Mouse (Mus musculus) layer of hippocampus, adult 9-10 months (tissue): ENCODE measurements around the gene Dusp1.

Experiments
- DNase-seq: peaks from one replicate; pipeline ENCODE4 v3.0.0; 2022; ENCODE audit warnings: low spot score

Dusp1 gene

GRCm38 (mm10) chr17:26463984-26464383 is 97.9 kb downstream of the Dusp1 start:
- DNase-seq: no peak

GRCm38 (mm10) chr17:26463432-26463831 is 98.5 kb downstream of the Dusp1 start:
- no peak for DNase-seq

- DNase-seq: peak; percentile 56
Measured at GRCm38 (mm10) chr17:26462634-26463170, 99.2 kb downstream of the Dusp1 start.

GRCm38 (mm10) chr17:26458049-26458448 is 103.9 kb downstream of the Dusp1 start:
- DNase-seq: no peak

GRCm38 (mm10) chr17:26457506-26457905 is 104.4 kb downstream of the Dusp1 start:
- DNase-seq: no peak
